Mouse (Mus musculus) hindbrain, postnatal 0 days (tissue): ENCODE measurements around the gene Timm23. TPM values are rescaled to one million over a fixed set of nuclear protein-coding genes. Genes with fewer than 3 reads are reported as not detected.

ENCODE experiments used
- ATAC-seq: fragments of 200-750 bp; cut with Nextera tagmentation; 2 replicates; pipeline ENCODE4 v1.8.0; 2017; ENCODE audit warnings: mild to moderate bottlenecking, moderate TSS enrichment, moderate library complexity
- DNase-seq: peaks from one replicate; pipeline ENCODE4 v3.0.0-alpha.2; 2015; ENCODE audit warnings: low spot score
- H3K27ac ChIP-seq: fragments of 300-500 bp; sonication (generic); 2 replicates; pipeline ENCODE4 v1.5.1; 2014; ENCODE audit warnings: mild to moderate bottlenecking
- H3K27me3 ChIP-seq: fragments of 300-500 bp; sonication (generic); 2 replicates; pipeline ENCODE4 v1.6.1; 2014; ENCODE audit warnings: low read length, mixed read lengths; ENCODE audit not compliant: insufficient read depth
- H3K36me3 ChIP-seq: fragments of 300-500 bp; sonication (generic); 2 replicates; pipeline ENCODE4 v1.6.1; 2014; ENCODE audit warnings: low read length, mixed read lengths; ENCODE audit not compliant: insufficient read depth
- H3K4me1 ChIP-seq: fragments of 300-500 bp; sonication (generic); 2 replicates; pipeline ENCODE4 v1.6.1; 2014; ENCODE audit warnings: antibody characterized with exemption, low read length, mixed read lengths; ENCODE audit not compliant: insufficient read depth
- H3K4me2 ChIP-seq: fragments of 300-500 bp; sonication (generic); 2 replicates; pipeline ENCODE4 v1.6.1; 2014; ENCODE audit warnings: low read depth, mild to moderate bottlenecking, low read length, moderate library complexity, mixed read lengths
- H3K4me3 ChIP-seq: fragments of 300-500 bp; sonication (generic); 2 replicates; pipeline ENCODE4 v1.5.1; 2014; ENCODE audit warnings: low read length
- H3K9ac ChIP-seq: fragments of 300-500 bp; sonication (generic); replicated peaks from 2 replicates; pipeline ENCODE4 v1.6.1; 2014; ENCODE audit warnings: mild to moderate bottlenecking, low read length, moderate library complexity, mixed read lengths
- H3K9me3 ChIP-seq: fragments of 300-500 bp; sonication (generic); 2 replicates; pipeline ENCODE4 v1.6.1; 2016; ENCODE audit warnings: low read length, mixed read lengths
- CTCF ChIP-seq: IDR thresholded peaks from 2 replicates; pipeline ENCODE4 v1.5.1; 2016; ENCODE audit warnings: antibody characterized with exemption, control low read depth, low read depth
- WGBS: fragments of 180-500 bp; shearing (Covaris S2); extraction: QIAGEN DNeasy Blood & Tissue Kit; methylation state at CpG from one replicate; pipeline ENCODE4 v1.1.7; 2014; 5-methylcytosine and 5-hydroxymethylcytosine counted together
- polyA plus RNA-seq: library from polyadenylated mRNA; unstranded; fragments of >200 nt; fragmentation: Nextera tagmentation; extraction: Ambion mirVana; gene quantifications from 2 replicates; pipeline ENCODE4 v1.2.1, GENCODE M21; 2015
- total RNA-seq: library from RNA; depleted of rRNA; stranded (reverse); fragments of >200 nt; gene quantifications from 2 replicates; pipeline ENCODE4 v1.2.3, GENCODE M21; 2014

Gene Timm23
- total and polyA plus RNA-seq, 2 experiments from 2014 or later, result 115 to 262 TPM

GRCm38 (mm10) chr14:32166062-32166441 is 35.6 kb downstream of the Timm23 start:
- peak overlapping the region; percentile 49; the same call in 1 of the 2 replicates for H3K4me3 ChIP-seq
- H3K4me1 ChIP-seq, result 0 out of 2 replicates have a peak, but pooled peaks cover 5% of the 10 kb centered on the region
- H3K4me2 ChIP-seq, result peak overlapping the region; percentile 98
- H3K9ac ChIP-seq, result no peak overlapping the region
- 70% methylated on average over 2 of the region's 2 CpGs for WGBS
- H3K9me3 ChIP-seq, result no peaks in the 10 kb centered on the region
- H3K36me3 ChIP-seq, result no peaks in the 10 kb centered on the region
- no peak for DNase-seq
- no peak overlapping the region for H3K27ac ChIP-seq
- no peaks in the 10 kb centered on the region for H3K27me3 ChIP-seq
- no peak for TF ChIP-seq CTCF
- no peak for ATAC-seq

GRCm38 (mm10) chr14:32165278-32166061 is 36.2 kb downstream of the Timm23 start:
- ATAC-seq (peak; percentile 81), DNase-seq (peak; percentile 78)
- peak overlapping the region; percentile 49 for H3K4me3 ChIP-seq
- peak overlapping the region; percentile 98 for H3K4me2 ChIP-seq
- no peaks in the 10 kb centered on the region for H3K27me3 ChIP-seq
- H3K27ac ChIP-seq, result peak overlapping the region; percentile 65; the same call in 1 of the 2 replicates
- no peak for TF ChIP-seq CTCF
- WGBS, result under 1% methylated on average over 41 of the region's 42 CpGs
- peak overlapping the region; percentile 56 for H3K9ac ChIP-seq
- 0 out of 2 replicates have a peak, but pooled peaks cover 5% of the 10 kb centered on the region for H3K4me1 ChIP-seq
- no peaks in the 10 kb centered on the region for H3K9me3 ChIP-seq
- H3K36me3 ChIP-seq, result no peaks in the 10 kb centered on the region

- no peak for TF ChIP-seq CTCF
- 0 out of 2 replicates have a peak, but pooled peaks cover 5% of the 10 kb centered on the region for H3K4me1 ChIP-seq
- no peaks in the 10 kb centered on the region for H3K27me3 ChIP-seq
- H3K4me3 ChIP-seq, result no peak overlapping the region
- DNase-seq (no peak), ATAC-seq (no peak)
- no peak overlapping the region for H3K4me2 ChIP-seq
- WGBS, result 92% methylated on average over 8 of the region's 8 CpGs
- H3K9me3 ChIP-seq, result no peaks in the 10 kb centered on the region
- H3K9ac ChIP-seq, result no peak overlapping the region
- no peaks in the 10 kb centered on the region for H3K36me3 ChIP-seq
- no peak overlapping the region for H3K27ac ChIP-seq
These were observed 37.3 kb downstream of the Timm23 start for GRCm38 (mm10) chr14:32164173-32165051.

GRCm38 (mm10) chr14:32163203-32163888 is 38.4 kb downstream of the Timm23 start:
- H3K27ac ChIP-seq, result no peak overlapping the region
- no peaks in the 10 kb centered on the region for H3K9me3 ChIP-seq
- H3K4me3 ChIP-seq, result no peak overlapping the region
- H3K36me3 ChIP-seq, result no peaks in the 10 kb centered on the region
- 90% methylated on average over 11 of the region's 11 CpGs for WGBS
- ATAC-seq, result no peak
- H3K27me3 ChIP-seq, result no peaks in the 10 kb centered on the region
- DNase-seq, result no peak
- 0 out of 2 replicates have a peak, but pooled peaks cover 5% of the 10 kb centered on the region for H3K4me1 ChIP-seq
- TF ChIP-seq CTCF, result no peak
- H3K9ac ChIP-seq, result no peak overlapping the region
- H3K4me2 ChIP-seq, result no peak overlapping the region

- DNase-seq (no peak), ATAC-seq (no peak)
- H3K4me2 ChIP-seq, result no peak overlapping the region
- no peaks in the 10 kb centered on the region for H3K36me3 ChIP-seq
- H3K9ac ChIP-seq, result no peak overlapping the region
- H3K27ac ChIP-seq, result no peak overlapping the region
- 94% methylated on average over 5 of the region's 5 CpGs for WGBS
- H3K4me3 ChIP-seq, result no peak overlapping the region
- no peaks in the 10 kb centered on the region for H3K9me3 ChIP-seq
- no peak for TF ChIP-seq CTCF
- 0 out of 2 replicates have a peak, but pooled peaks cover 5% of the 10 kb centered on the region for H3K4me1 ChIP-seq
- no peaks in the 10 kb centered on the region for H3K27me3 ChIP-seq
These were observed 39.5 kb downstream of the Timm23 start for GRCm38 (mm10) chr14:32162231-32162630.

- Histone ChIP-seq H3K9ac (peak overlapping the region; percentile 98; the same call in 1 of the 2 replicates), H3K27me3 (no peaks in the 10 kb centered on the region), H3K4me1 (0 out of 2 replicates have a peak, but pooled peaks cover 5% of the 10 kb centered on the region), H3K27ac (no peak overlapping the region), H3K4me2 (peak overlapping the region; percentile 88), H3K36me3 (no peaks in the 10 kb centered on the region), H3K4me3 (peak overlapping the region; percentile 93), H3K9me3 (no peaks in the 10 kb centered on the region)
- no peak for DNase-seq
- 90% methylated on average over 12 of the region's 12 CpGs for WGBS
- TF ChIP-seq CTCF, result no peak
- no peak for ATAC-seq
These were observed 40.4 kb downstream of the Timm23 start for GRCm38 (mm10) chr14:32161090-32161885.
